Mouse (Mus musculus): ENCODE results near the gene Nfkbid.

DNA sequence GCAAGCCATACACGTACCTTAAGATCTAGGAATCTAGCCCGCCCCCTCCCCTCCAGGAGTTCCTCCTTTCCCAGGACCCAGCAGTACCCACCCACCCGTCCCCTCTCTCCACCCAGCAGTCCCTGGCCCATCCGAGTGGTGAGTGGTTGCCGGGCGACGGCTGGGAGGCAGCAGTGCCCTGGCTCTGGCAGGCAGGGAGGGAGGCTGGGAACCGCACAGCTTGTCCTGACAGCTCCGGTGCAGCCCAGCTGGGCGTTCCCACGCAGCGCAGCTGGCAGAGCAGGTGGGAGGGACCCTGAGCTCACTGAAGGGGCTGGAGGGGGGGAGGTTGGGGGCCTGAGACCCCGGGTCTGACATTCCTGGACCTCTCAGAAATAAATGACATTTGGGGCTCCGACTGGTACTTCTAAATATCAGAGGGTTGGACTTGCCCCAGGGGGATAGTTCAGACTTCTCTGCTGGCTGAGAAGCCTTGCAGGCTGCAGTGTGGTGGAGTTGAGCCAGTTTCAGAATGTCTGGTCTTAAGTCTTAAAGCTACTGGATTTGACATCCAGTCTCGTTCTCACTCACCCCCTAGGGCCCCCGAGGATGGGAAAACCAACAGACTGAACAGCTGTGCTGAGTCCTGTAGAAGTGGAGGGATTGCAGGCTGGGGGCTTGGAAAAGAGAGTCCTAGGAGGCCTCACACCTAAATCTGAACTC is 36.2 kb downstream of the Nfkbid start, which contains the start of the genes Kirrel2 and Nphs1:
- TF ChIP-seq CTCF (IDR thresholded peaks at IDR 0.05; ENCODE audit: extremely low read depth, insufficient read depth, low read length) (no peak), POLR2A (IDR thresholded peaks at IDR 0.05; ENCODE audit: extremely low read depth, insufficient read depth, low read length) (no peak)

Measured in cortical plate, adult 2 months (tissue).